Mouse (Mus musculus): ENCODE data around the gene Cstad. TPM values are rescaled to one million over a fixed set of nuclear protein-coding genes. Genes with fewer than 3 reads are reported as not detected.
A peak's percentile ranks its signal among the peaks of the same experiment; 100 is the strongest.

Gene Cstad
- polyA plus RNA-seq, 1 experiment from 2014 or later = 0.57 TPM

GRCm38 (mm10) chr2:30589781-30590180 lies 5.1 kb upstream of the Cstad start:
- 84% methylated on average over 4 of the region's 4 CpGs for WGBS

GRCm38 (mm10) chr2:30590909-30591308 lies 3.9 kb upstream of the Cstad start:
- Histone ChIP-seq H3K9me3 (ENCODE audit: control insufficient read depth, low read length) (no peaks in the 10 kb centered on the region), H3K27ac (ENCODE audit: low read depth, low read length) (no peak overlapping the region), H3K4me3 (ENCODE audit: low read depth, low read length) (peak overlapping the region; percentile 11; the same call in 1 of the 2 replicates), H3K4me1 (replicated peaks; ENCODE audit: control insufficient read depth, insufficient read depth, low read length) (peaks cover 8% of the 10 kb centered on the region; the same call in 1 of the 2 replicates), H3K9ac (ENCODE audit: low read depth, low read length) (peak overlapping the region; percentile 16; the same call in 1 of the 2 replicates), H3K36me3 (ENCODE audit: control insufficient read depth, insufficient read depth, low read length) (no peaks in the 10 kb centered on the region), H3K27me3 (ENCODE audit: control insufficient read depth, insufficient read depth, low read length) (no peaks in the 10 kb centered on the region), H3K4me2 (replicated peaks; ENCODE audit: low read depth, low read length) (peak overlapping the region; percentile 31)
- ATAC-seq (ENCODE audit: low FRiP score) (peak; percentile 60; the same call in 1 of the 2 replicates), DNase-seq (ENCODE audit: low spot score) (peak; percentile 76)
- 9% methylated on average over 3 of the region's 3 CpGs for WGBS

More at GRCm38 (mm10) chr2:30589781-30590180, 5.1 kb upstream of the Cstad start:
- H3K36me3 ChIP-seq (ENCODE audit: control insufficient read depth, insufficient read depth, low read length) = no peaks in the 10 kb centered on the region
- peaks cover 8% of the 10 kb centered on the region; the same call in 1 of the 2 replicates for H3K4me1 ChIP-seq (replicated peaks; ENCODE audit: control insufficient read depth, insufficient read depth, low read length)
- H3K9me3 ChIP-seq (ENCODE audit: control insufficient read depth, low read length) = no peaks in the 10 kb centered on the region
- H3K27ac ChIP-seq (ENCODE audit: low read depth, low read length) = no peak overlapping the region
- H3K4me2 ChIP-seq (replicated peaks; ENCODE audit: low read depth, low read length) = no peak overlapping the region
- no peak for DNase-seq (ENCODE audit: low spot score)
- ATAC-seq (ENCODE audit: low FRiP score) = no peak
- H3K9ac ChIP-seq (ENCODE audit: low read depth, low read length) = no peak overlapping the region
- H3K27me3 ChIP-seq (ENCODE audit: control insufficient read depth, insufficient read depth, low read length) = no peaks in the 10 kb centered on the region
- no peak overlapping the region for H3K4me3 ChIP-seq (ENCODE audit: low read depth, low read length)

- peaks cover 5% of the 10 kb centered on the region; the same call in 1 of the 2 replicates for H3K4me1 ChIP-seq (replicated peaks; ENCODE audit: control insufficient read depth, insufficient read depth, low read length)
- H3K4me2 ChIP-seq (replicated peaks; ENCODE audit: low read depth, low read length) = no peak overlapping the region
- no peaks in the 10 kb centered on the region for H3K27me3 ChIP-seq (ENCODE audit: control insufficient read depth, insufficient read depth, low read length)
- ATAC-seq (ENCODE audit: low FRiP score) = no peak
- 72% methylated on average over 6 of the region's 6 CpGs for WGBS
- no peak overlapping the region for H3K27ac ChIP-seq (ENCODE audit: low read depth, low read length)
- no peaks in the 10 kb centered on the region for H3K36me3 ChIP-seq (ENCODE audit: control insufficient read depth, insufficient read depth, low read length)
- no peak overlapping the region for H3K4me3 ChIP-seq (ENCODE audit: low read depth, low read length)
- DNase-seq (ENCODE audit: low spot score) = no peak
- H3K9ac ChIP-seq (ENCODE audit: low read depth, low read length) = no peak overlapping the region
- H3K9me3 ChIP-seq (ENCODE audit: control insufficient read depth, low read length) = no peaks in the 10 kb centered on the region
These were observed 2.4 kb upstream of the Cstad start for GRCm38 (mm10) chr2:30592391-30592790.

GRCm38 (mm10) chr2:30592951-30593350 lies 1.9 kb upstream of the Cstad start:
- H3K27ac ChIP-seq (ENCODE audit: low read depth, low read length) = no peak overlapping the region
- WGBS = 89% methylated on average over 6 of the region's 6 CpGs
- H3K4me3 ChIP-seq (ENCODE audit: low read depth, low read length) = no peak overlapping the region
- H3K9ac ChIP-seq (ENCODE audit: low read depth, low read length) = no peak overlapping the region
- no peak for DNase-seq (ENCODE audit: low spot score)
- H3K9me3 ChIP-seq (ENCODE audit: control insufficient read depth, low read length) = no peaks in the 10 kb centered on the region
- H3K4me2 ChIP-seq (replicated peaks; ENCODE audit: low read depth, low read length) = no peak overlapping the region
- no peak for ATAC-seq (ENCODE audit: low FRiP score)
- H3K4me1 ChIP-seq (replicated peaks; ENCODE audit: control insufficient read depth, insufficient read depth, low read length) = peaks cover 5% of the 10 kb centered on the region; the same call in 1 of the 2 replicates
- H3K27me3 ChIP-seq (ENCODE audit: control insufficient read depth, insufficient read depth, low read length) = no peaks in the 10 kb centered on the region
- H3K36me3 ChIP-seq (ENCODE audit: control insufficient read depth, insufficient read depth, low read length) = no peaks in the 10 kb centered on the region

- Histone ChIP-seq H3K27me3 (ENCODE audit: control insufficient read depth, insufficient read depth, low read length) (no peaks in the 10 kb centered on the region), H3K9me3 (ENCODE audit: control insufficient read depth, low read length) (no peaks in the 10 kb centered on the region), H3K4me3 (ENCODE audit: low read depth, low read length) (peak overlapping the region; percentile 44; the same call in 1 of the 2 replicates), H3K4me1 (replicated peaks; ENCODE audit: control insufficient read depth, insufficient read depth, low read length) (peaks cover 5% of the 10 kb centered on the region; the same call in 1 of the 2 replicates), H3K36me3 (ENCODE audit: control insufficient read depth, insufficient read depth, low read length) (no peaks in the 10 kb centered on the region), H3K27ac (ENCODE audit: low read depth, low read length) (peak overlapping the region; percentile 95), H3K4me2 (replicated peaks; ENCODE audit: low read depth, low read length) (peak overlapping the region; percentile 62), H3K9ac (ENCODE audit: low read depth, low read length) (peak overlapping the region; percentile 81)
- no peak for DNase-seq (ENCODE audit: low spot score)
- ATAC-seq (ENCODE audit: low FRiP score) = no peak
- WGBS = 86% methylated on average over 13 of the region's 13 CpGs
These were observed 1.1 kb upstream of the Cstad start for GRCm38 (mm10) chr2:30593636-30594310.

GRCm38 (mm10) chr2:30595796-30596195 lies 956 bp downstream of the Cstad start:
- Histone ChIP-seq H3K4me2 (replicated peaks; ENCODE audit: low read depth, low read length) (no peak overlapping the region), H3K9me3 (ENCODE audit: control insufficient read depth, low read length) (no peaks in the 10 kb centered on the region), H3K27me3 (ENCODE audit: control insufficient read depth, insufficient read depth, low read length) (no peaks in the 10 kb centered on the region), H3K36me3 (ENCODE audit: control insufficient read depth, insufficient read depth, low read length) (no peaks in the 10 kb centered on the region), H3K4me1 (replicated peaks; ENCODE audit: control insufficient read depth, insufficient read depth, low read length) (peaks cover 9% of the 10 kb centered on the region), H3K27ac (ENCODE audit: low read depth, low read length) (0 out of 2 replicates have a peak overlapping the region, but pooled peaks have one; percentile 95), H3K9ac (ENCODE audit: low read depth, low read length) (no peak overlapping the region), H3K4me3 (ENCODE audit: low read depth, low read length) (no peak overlapping the region)
- no peak for ATAC-seq (ENCODE audit: low FRiP score)
- WGBS = 89% methylated on average over 4 of the region's 4 CpGs
- no peak for DNase-seq (ENCODE audit: low spot score)

GRCm38 (mm10) chr2:30599621-30600020 lies 4.8 kb downstream of the Cstad start:
- Histone ChIP-seq H3K27ac (ENCODE audit: low read depth, low read length) (no peak overlapping the region), H3K36me3 (ENCODE audit: control insufficient read depth, insufficient read depth, low read length) (no peaks in the 10 kb centered on the region), H3K27me3 (ENCODE audit: control insufficient read depth, insufficient read depth, low read length) (no peaks in the 10 kb centered on the region), H3K9me3 (ENCODE audit: control insufficient read depth, low read length) (no peaks in the 10 kb centered on the region), H3K4me1 (replicated peaks; ENCODE audit: control insufficient read depth, insufficient read depth, low read length) (peaks cover 14% of the 10 kb centered on the region), H3K4me2 (replicated peaks; ENCODE audit: low read depth, low read length) (no peak overlapping the region), H3K9ac (ENCODE audit: low read depth, low read length) (no peak overlapping the region), H3K4me3 (ENCODE audit: low read depth, low read length) (no peak overlapping the region)
- ATAC-seq (ENCODE audit: low FRiP score) (no peak), DNase-seq (ENCODE audit: low spot score) (no peak)
- 65% methylated on average over 3 of the region's 3 CpGs for WGBS

- no peaks in the 10 kb centered on the region for H3K36me3 ChIP-seq (ENCODE audit: control insufficient read depth, insufficient read depth, low read length)
- no peak overlapping the region for H3K4me3 ChIP-seq (ENCODE audit: low read depth, low read length)
- DNase-seq (ENCODE audit: low spot score) = peak; percentile 19
- 0 out of 2 replicates have a peak overlapping the region, but pooled peaks have one; percentile 1 for H3K27ac ChIP-seq (ENCODE audit: low read depth, low read length)
- no peak overlapping the region for H3K4me2 ChIP-seq (replicated peaks; ENCODE audit: low read depth, low read length)
- no peaks in the 10 kb centered on the region for H3K9me3 ChIP-seq (ENCODE audit: control insufficient read depth, low read length)
- H3K4me1 ChIP-seq (replicated peaks; ENCODE audit: control insufficient read depth, insufficient read depth, low read length) = peaks cover 20% of the 10 kb centered on the region
- no peak for ATAC-seq (ENCODE audit: low FRiP score)
- no peaks in the 10 kb centered on the region for H3K27me3 ChIP-seq (ENCODE audit: control insufficient read depth, insufficient read depth, low read length)
- WGBS = 14% methylated on average over 9 of the region's 9 CpGs
- 0 out of 2 replicates have a peak overlapping the region, but pooled peaks have one; percentile 5 for H3K9ac ChIP-seq (ENCODE audit: low read depth, low read length)
These were observed 5.5 kb downstream of the Cstad start for GRCm38 (mm10) chr2:30600291-30600690.
